ENCODE assay signal across 8 mouse cellular contexts in genomic region chr16:77422385-77423363, GRCm38 (mm10).
A peak's percentile ranks its signal among the peaks of the same experiment; 100 is the strongest.
DNase-seq lines count a peak whose midpoint lies in the region; ATAC-seq and TF ChIP-seq lines count a peak whose summit lies in the region.
"Had no signal": no experiment of that assay in that cellular context is flagged by ENCODE, and none has a peak within 500 bp of the region (broad histone marks: within the 10 kb centered on the region; RNA-seq: fewer than 3 reads in every experiment).

No protein-coding gene starts in this region.

- peak overlapping the region; percentile 78 for H3K9ac ChIP-seq in forebrain, embryonic 16.5 days (replicated peaks; ENCODE audit: low read depth, low read length)
- H3K9ac ChIP-seq in limb, embryonic 14.5 days (ENCODE audit: low read depth, low read length, severe bottlenecking): no peak overlapping the region

- no peaks in the 10 kb centered on the region for H3K27me3 ChIP-seq in forebrain, embryonic 16.5 days (replicated peaks; ENCODE audit: control insufficient read depth, insufficient read depth, low read length)
- no peaks in the 10 kb centered on the region for H3K27me3 ChIP-seq in limb, embryonic 14.5 days (ENCODE audit: control insufficient read depth, insufficient read depth, low read length)

- 19% methylated on average over 12 of the region's 12 CpGs for WGBS in forebrain, embryonic 16.5 days
- 78% methylated on average over 12 of the region's 12 CpGs for WGBS in limb, embryonic 14.5 days

- no peak for TF ChIP-seq CTCF in brain, embryonic 14.5 days (IDR thresholded peaks at IDR 0.05; ENCODE audit: borderline replicate concordance, extremely low read depth, insufficient read depth, insufficient read length)

- DNase-seq in brain, adult 2 months (ENCODE audit: low read depth, low spot score): peak; percentile 58
- peak; percentile 78 for DNase-seq in brain, embryonic 14.5 days (ENCODE audit: low read depth)
- no peak for DNase-seq in limb, embryonic 14.5 days (ENCODE audit: low spot score)
- no peak for DNase-seq in adipocyte (ENCODE audit: low spot score)
- DNase-seq in lung, postnatal 36 days: no peak
- no peak for DNase-seq in thymus, postnatal 25 days
- DNase-seq: cerebellum, adult 9-10 months had no signal

- peak; percentile 5; the same call in 1 of the 2 replicates for ATAC-seq in forebrain, embryonic 16.5 days
- ATAC-seq in limb, embryonic 14.5 days (ENCODE audit: low FRiP score, low read depth): no peak

- peaks cover 14% of the 10 kb centered on the region for H3K4me1 ChIP-seq in forebrain, embryonic 16.5 days (replicated peaks; ENCODE audit: control insufficient read depth, insufficient read depth, low read length)
- peaks cover 38% of the 10 kb centered on the region for H3K4me1 ChIP-seq in limb, embryonic 14.5 days (ENCODE audit: control insufficient read depth, insufficient read depth, low read length)

- peak overlapping the region; percentile 53 for H3K4me3 ChIP-seq in forebrain, embryonic 16.5 days (replicated peaks; ENCODE audit: low read length)
- no peak overlapping the region for H3K4me3 ChIP-seq in limb, embryonic 14.5 days (replicated peaks; ENCODE audit: low read length)

- H3K4me2 ChIP-seq in forebrain, embryonic 16.5 days (ENCODE audit: low read length): peak overlapping the region; percentile 76
- peak overlapping the region; percentile 45 for H3K4me2 ChIP-seq in limb, embryonic 14.5 days (replicated peaks; ENCODE audit: low read depth, low read length, severe bottlenecking)

- no peaks in the 10 kb centered on the region for H3K36me3 ChIP-seq in forebrain, embryonic 16.5 days (ENCODE audit: control insufficient read depth, insufficient read depth)
- H3K36me3 ChIP-seq in limb, embryonic 14.5 days (ENCODE audit: control insufficient read depth, insufficient read depth, low read length): no peaks in the 10 kb centered on the region

- no peak for TF ChIP-seq POLR2A in brain, embryonic 14.5 days (IDR thresholded peaks at IDR 0.05; ENCODE audit: borderline replicate concordance, extremely low read depth, insufficient read depth, insufficient read length, poor library complexity, severe bottlenecking)
- TF ChIP-seq POLR2A in limb, embryonic 14.5 days (IDR thresholded peaks at IDR 0.05; ENCODE audit: borderline replicate concordance, extremely low read depth, insufficient read depth, insufficient read length): no peak

- no peaks in the 10 kb centered on the region for H3K9me3 ChIP-seq in forebrain, embryonic 16.5 days (ENCODE audit: control insufficient read depth, low read length)
- no peaks in the 10 kb centered on the region for H3K9me3 ChIP-seq in limb, embryonic 14.5 days (ENCODE audit: control insufficient read depth, low read length)

- H3K27ac ChIP-seq in forebrain, embryonic 16.5 days (ENCODE audit: low read length): peak overlapping the region; percentile 99
- peak overlapping the region; percentile 43 for H3K27ac ChIP-seq in limb, embryonic 14.5 days (replicated peaks; ENCODE audit: low read depth, low read length)

Comparison
In these comparisons a context has a peak if more than half of its experiments do, and no peak if none do; other contexts are left out.
1. DNase-seq: peak in brain, adult 2 months (single experiment) and brain, embryonic 14.5 days (single experiment); none in limb, embryonic 14.5 days (single experiment), adipocyte (single experiment), lung, postnatal 36 days (single experiment) and thymus, postnatal 25 days (single experiment).